Mouse (Mus musculus): ENCODE data around the gene Tns1. TPM values are rescaled to one million over a fixed set of nuclear protein-coding genes. Genes with fewer than 3 reads are reported as not detected.
"Not testable (repeated sequence)": the region's sequence is repeated elsewhere in the genome, so short reads cannot be mapped to it uniquely, and the experiment has no call there.

The Tns1 gene
- total RNA-seq, 2 experiments from 2014 or later = 2.9 to 4.9 TPM

DNA sequence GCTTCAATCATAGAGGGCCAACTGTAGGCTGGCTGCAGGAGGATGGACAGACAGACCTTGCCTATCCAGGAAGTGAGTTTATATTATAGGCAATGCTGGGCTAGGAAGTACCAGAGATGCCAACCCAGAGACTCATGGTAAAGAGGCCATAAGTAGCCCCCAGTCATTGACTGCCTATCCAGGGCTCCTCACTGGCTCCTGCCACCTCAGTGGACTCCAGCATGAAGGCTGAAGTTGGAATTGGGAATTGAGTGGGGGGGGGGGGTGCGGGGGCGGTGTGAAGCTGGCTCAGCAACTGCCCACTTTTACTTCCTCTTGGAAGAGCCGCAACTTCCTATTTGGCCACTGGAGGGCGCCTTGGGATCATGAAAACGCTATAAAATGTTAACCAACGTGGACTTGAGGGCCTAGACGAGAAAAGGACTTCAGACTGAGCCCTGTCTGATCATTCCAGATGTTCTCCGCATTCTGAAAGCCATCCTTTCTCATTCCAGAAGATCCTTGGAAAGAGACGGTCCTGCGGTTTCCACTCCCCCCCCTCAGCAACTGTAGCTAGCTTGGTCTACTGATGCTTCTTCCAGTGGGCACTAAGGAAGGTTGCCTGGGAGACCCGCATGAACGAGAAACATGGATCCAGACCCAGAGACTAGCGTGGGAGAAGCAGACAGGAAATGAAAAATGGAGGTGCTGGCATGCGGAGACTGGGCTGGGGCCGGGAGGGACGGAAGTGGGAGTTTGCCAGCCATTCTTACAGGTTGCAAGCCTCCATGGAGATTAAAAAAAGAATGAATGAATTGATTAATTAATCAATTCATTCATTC is 221.9 kb downstream of the Tns1 start:
- peak; percentile 72 for ATAC-seq (ENCODE audit: poor library complexity, severe bottlenecking)

DNA sequence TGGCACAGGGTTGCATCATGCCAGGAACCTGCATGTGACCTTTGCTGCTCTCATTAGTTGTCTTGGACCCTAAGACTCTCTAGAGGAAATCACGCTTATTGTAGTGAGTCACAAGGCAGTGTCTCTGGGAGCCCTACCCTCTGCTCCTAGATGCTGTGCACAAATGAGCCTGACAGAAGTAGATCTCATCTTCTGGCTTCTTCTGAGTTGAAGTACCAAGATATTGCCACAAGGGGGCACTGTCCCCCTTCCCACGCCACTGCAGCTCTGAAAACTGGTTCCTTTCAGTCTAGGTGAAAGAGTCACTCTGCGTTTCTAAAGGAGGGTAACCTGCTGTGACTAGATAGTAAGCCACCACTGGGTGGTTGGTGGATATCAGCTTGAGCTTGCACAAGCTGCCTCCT is 222.8 kb downstream of the Tns1 start:
- peak; percentile 90 for ATAC-seq (ENCODE audit: poor library complexity, severe bottlenecking)

- ATAC-seq (ENCODE audit: poor library complexity, severe bottlenecking) = not testable (repeated sequence)
Observed at GRCm38 (mm10) chr1:73895451-73895850, 228.8 kb downstream of the Tns1 start.

GRCm38 (mm10) chr1:73880731-73881130 is 243.5 kb downstream of the Tns1 start:
- no peak for ATAC-seq (ENCODE audit: poor library complexity, severe bottlenecking)

DNA sequence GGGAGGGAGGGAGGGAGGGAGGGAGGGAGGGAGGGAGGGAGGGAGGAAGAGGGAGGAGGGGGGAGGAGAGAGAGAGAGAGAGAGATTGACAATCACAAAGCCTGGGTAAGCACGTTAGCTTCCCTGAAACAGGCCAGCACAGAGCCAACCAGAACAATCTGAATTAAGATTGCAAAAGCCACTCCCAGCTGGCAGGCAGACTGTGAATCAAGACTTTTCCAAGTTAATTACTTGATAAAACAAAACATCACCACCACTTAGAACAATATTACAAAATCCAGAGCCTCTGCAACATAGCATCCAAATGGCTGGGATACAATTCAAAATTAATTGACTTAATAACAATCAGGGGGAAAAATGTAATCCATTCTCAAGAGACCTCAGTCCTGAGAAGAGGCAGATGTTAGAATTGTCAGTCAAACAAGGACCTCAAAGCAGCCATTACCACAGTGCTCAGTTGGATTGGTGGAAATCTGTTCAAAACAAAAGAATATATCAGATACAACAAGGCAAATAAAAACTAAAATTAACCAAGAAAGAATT is 248.5 kb downstream of the Tns1 start:
- no peak for ATAC-seq (ENCODE audit: poor library complexity, severe bottlenecking)

GRCm38 (mm10) chr1:73864314-73864713 is 259.9 kb downstream of the Tns1 start:
- ATAC-seq (ENCODE audit: poor library complexity, severe bottlenecking) = no peak

DNA sequence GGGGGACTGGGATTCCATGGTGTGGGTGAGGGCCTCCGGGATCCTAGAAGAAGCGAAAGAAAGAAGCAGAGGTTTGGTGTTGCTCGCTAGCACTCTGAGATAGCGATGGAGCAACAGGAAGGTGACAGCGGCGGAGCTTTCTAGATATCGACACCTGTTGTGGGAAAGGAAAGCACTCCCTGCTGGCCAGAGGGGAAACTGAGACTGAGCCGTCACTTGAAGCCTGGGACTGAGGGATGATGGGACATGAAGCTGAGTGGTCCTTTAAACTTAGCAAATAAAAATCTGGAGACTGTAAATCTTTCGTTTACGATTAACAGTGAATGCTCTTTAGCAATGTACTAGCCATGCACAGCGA is 261.2 kb downstream of the Tns1 start:
- ATAC-seq (ENCODE audit: poor library complexity, severe bottlenecking) = no peak

- no peak for ATAC-seq (ENCODE audit: poor library complexity, severe bottlenecking)
Observed at GRCm38 (mm10) chr1:73862323-73863073, 261.8 kb downstream of the Tns1 start.

- no peak for ATAC-seq (ENCODE audit: poor library complexity, severe bottlenecking)
Observed at GRCm38 (mm10) chr1:73860421-73860820, 263.8 kb downstream of the Tns1 start.

Other genes starting within 250 kb of the Tns1 start
- gene Rufy4, start 1.1 kb upstream of the Tns1 start, total RNA-seq (2015) = 0.25 and 0.38 TPM in 2 replicates
- gene Rufy4, start 1.1 kb upstream of the Tns1 start, total RNA-seq (2017) = 1.1 and 2.5 TPM in 2 replicates
- gene Cxcr2, start 29.5 kb upstream of the Tns1 start, total RNA-seq (2015) = 63.7 and 72.6 TPM in 2 replicates
- gene Cxcr2, start 29.5 kb upstream of the Tns1 start, total RNA-seq (2017) = 77.3 and 107 TPM in 2 replicates
- gene Cxcr1, start 70.2 kb upstream of the Tns1 start, total RNA-seq (2015) = 0.20 and 0.87 TPM in 2 replicates
- gene Cxcr1, start 70.2 kb upstream of the Tns1 start, total RNA-seq (2017) = 0.18 TPM in 1 of 2 replicates, not detected in the other
- 1,564 and 1,782 TPM in 2 replicates for gene Arpc2, start 111.6 kb upstream of the Tns1 start, total RNA-seq (2015)
- gene Arpc2, start 111.6 kb upstream of the Tns1 start, total RNA-seq (2017) = 803 and 834 TPM in 2 replicates
- gene Gpbar1, start 154.1 kb upstream of the Tns1 start, total RNA-seq (2015) = not detected in 2 replicates
- not detected in 2 replicates for gene Gpbar1, start 154.1 kb upstream of the Tns1 start, total RNA-seq (2017)
- 27.8 and 33.6 TPM in 2 replicates for gene Aamp, start 160.3 kb upstream of the Tns1 start, total RNA-seq (2015)
- gene Aamp, start 160.3 kb upstream of the Tns1 start, total RNA-seq (2017) = 48.2 and 59.5 TPM in 2 replicates
- gene Pnkd, start 160.5 kb upstream of the Tns1 start, total RNA-seq (2015) = 23.5 and 23.6 TPM in 2 replicates
- 7.7 and 8.9 TPM in 2 replicates for gene Pnkd, start 160.5 kb upstream of the Tns1 start, total RNA-seq (2017)
- gene Tmbim1, start 181.2 kb upstream of the Tns1 start, total RNA-seq (2015) = 13.6 and 15.5 TPM in 2 replicates
- gene Tmbim1, start 181.2 kb upstream of the Tns1 start, total RNA-seq (2017) = 11.3 and 13.8 TPM in 2 replicates
- gene Catip, start 237.7 kb upstream of the Tns1 start, total RNA-seq (2015) = 0.07 TPM in 1 of 2 replicates, not detected in the other
- gene Catip, start 237.7 kb upstream of the Tns1 start, total RNA-seq (2017) = 0.26 TPM in 1 of 2 replicates, not detected in the other

Measured in megakaryocyte, adult 5-6 weeks (primary cell).